Mouse (Mus musculus) 3T3-L1 (cell line): ENCODE measurements around the gene Hdgfl2.
A peak's percentile ranks its signal among the peaks of the same experiment; 100 is the strongest.
"Not testable (repeated sequence)": the region's sequence is repeated elsewhere in the genome, so short reads cannot be mapped to it uniquely, and the experiment has no call there.

ENCODE experiments used
- DNase-seq: peaks from one replicate; pipeline ENCODE4 v3.0.0-alpha.2; 2015; ENCODE audit warnings: low read depth, low spot score

Hdgfl2 gene

GRCm38 (mm10) chr17:56103465-56104285 lies 24.2 kb downstream of the Hdgfl2 start:
- DNase-seq: peak; percentile 10

GRCm38 (mm10) chr17:56104821-56105220 lies 25.4 kb downstream of the Hdgfl2 start:
- DNase-seq: not testable (repeated sequence)

- DNase-seq: not testable (repeated sequence)
Observed at GRCm38 (mm10) chr17:56106436-56106835, 27.0 kb downstream of the Hdgfl2 start.

- no peak for DNase-seq
Observed at GRCm38 (mm10) chr17:56106981-56107380, 27.5 kb downstream of the Hdgfl2 start.

- no peak for DNase-seq
Observed at GRCm38 (mm10) chr17:56107736-56108135, 28.3 kb downstream of the Hdgfl2 start.

GRCm38 (mm10) chr17:56108334-56109044 lies 29.1 kb downstream of the Hdgfl2 start:
- DNase-seq: peak; percentile 33

GRCm38 (mm10) chr17:56109219-56110051 lies 30.0 kb downstream of the Hdgfl2 start, which contains the start of gene Plin4:
Plin4 (minus strand) TSS chr17:56109803.
- DNase-seq: peak; percentile 94

- peak; percentile 34 for DNase-seq
Observed at GRCm38 (mm10) chr17:56110571-56110970, 31.1 kb downstream of the Hdgfl2 start.

GRCm38 (mm10) chr17:56111021-56111420 lies 31.6 kb downstream of the Hdgfl2 start:
- peak; percentile 22 for DNase-seq

GRCm38 (mm10) chr17:56111864-56112263 lies 32.4 kb downstream of the Hdgfl2 start:
- peak; percentile 87 for DNase-seq

- DNase-seq: no peak
Observed at GRCm38 (mm10) chr17:56112743-56113142, 33.3 kb downstream of the Hdgfl2 start.

GRCm38 (mm10) chr17:56116193-56116592 lies 36.8 kb downstream of the Hdgfl2 start:
- no peak for DNase-seq

GRCm38 (mm10) chr17:56117251-56117710 lies 37.8 kb downstream of the Hdgfl2 start, which contains the start of gene Plin5:
Plin5 (minus strand) TSS chr17:56117596.
- DNase-seq: no peak

- DNase-seq: no peak
Observed at GRCm38 (mm10) chr17:56119431-56119830, 40.0 kb downstream of the Hdgfl2 start.

- no peak for DNase-seq
Observed at GRCm38 (mm10) chr17:56119981-56120880, 40.8 kb downstream of the Hdgfl2 start.

GRCm38 (mm10) chr17:56121826-56122225 lies 42.4 kb downstream of the Hdgfl2 start, which contains the start of gene Lrg1:
Lrg1 (minus strand) TSS chr17:56122001.
- no peak for DNase-seq

GRCm38 (mm10) chr17:56123161-56123560 lies 43.7 kb downstream of the Hdgfl2 start:
- DNase-seq: no peak

GRCm38 (mm10) chr17:56123681-56124340 lies 44.4 kb downstream of the Hdgfl2 start:
- DNase-seq: no peak

- peak; percentile 76 for DNase-seq
Observed at GRCm38 (mm10) chr17:56124377-56125275, 45.2 kb downstream of the Hdgfl2 start.
